Mouse (Mus musculus) hindbrain, embryonic 12.5 days (tissue): Measurements from ENCODE around the gene Tle1. TPM values are rescaled to one million over a fixed set of nuclear protein-coding genes. Genes with fewer than 3 reads are reported as not detected.

ENCODE experiments used
- ATAC-seq: fragments of 200-750 bp; cut with Nextera tagmentation; 2 replicates; pipeline ENCODE4 v1.8.0; 2017; ENCODE audit warnings: moderate TSS enrichment; ENCODE audit not compliant: low FRiP score
- H3K27ac ChIP-seq: fragments of 300-500 bp; sonication (generic); 2 replicates; pipeline ENCODE4 v1.5.1; 2016; ENCODE audit warnings: mild to moderate bottlenecking
- H3K27me3 ChIP-seq: fragments of 300-500 bp; sonication (generic); 2 replicates; pipeline ENCODE4 v1.6.1; 2016; ENCODE audit warnings: mild to moderate bottlenecking
- H3K36me3 ChIP-seq: fragments of 300-500 bp; sonication (generic); 2 replicates; pipeline ENCODE4 v1.6.1; 2016; ENCODE audit warnings: mild to moderate bottlenecking
- H3K4me1 ChIP-seq: fragments of 300-500 bp; sonication (generic); 2 replicates; pipeline ENCODE4 v1.6.1; 2016
- H3K4me2 ChIP-seq: fragments of 300-500 bp; sonication (generic); replicated peaks from 2 replicates; pipeline ENCODE4 v1.6.1; 2016; ENCODE audit warnings: mild to moderate bottlenecking
- H3K4me3 ChIP-seq: fragments of 300-500 bp; sonication (generic); 2 replicates; pipeline ENCODE4 v1.5.1; 2016; ENCODE audit warnings: mild to moderate bottlenecking
- H3K9ac ChIP-seq: fragments of 300-500 bp; sonication (generic); 2 replicates; pipeline ENCODE4 v1.6.1; 2016; ENCODE audit warnings: mild to moderate bottlenecking, moderate library complexity
- H3K9me3 ChIP-seq: fragments of 300-500 bp; sonication (generic); replicated peaks from 2 replicates; pipeline ENCODE4 v1.6.1; 2016; ENCODE audit warnings: mild to moderate bottlenecking
- WGBS: fragments of 180-500 bp; shearing (Covaris S2); methylation state at CpG from one replicate; pipeline ENCODE4 v1.1.7; 2016; 5-methylcytosine and 5-hydroxymethylcytosine counted together
- polyA plus RNA-seq: library from polyadenylated mRNA; unstranded; fragments of >200 nt; fragmentation: Nextera tagmentation; extraction: Ambion mirVana; gene quantifications from 2 replicates; pipeline ENCODE4 v1.2.1, GENCODE M21; 2016

Gene Tle1
- polyA plus RNA-seq, 1 experiment from 2014 or later = 73.6 TPM

DNA sequence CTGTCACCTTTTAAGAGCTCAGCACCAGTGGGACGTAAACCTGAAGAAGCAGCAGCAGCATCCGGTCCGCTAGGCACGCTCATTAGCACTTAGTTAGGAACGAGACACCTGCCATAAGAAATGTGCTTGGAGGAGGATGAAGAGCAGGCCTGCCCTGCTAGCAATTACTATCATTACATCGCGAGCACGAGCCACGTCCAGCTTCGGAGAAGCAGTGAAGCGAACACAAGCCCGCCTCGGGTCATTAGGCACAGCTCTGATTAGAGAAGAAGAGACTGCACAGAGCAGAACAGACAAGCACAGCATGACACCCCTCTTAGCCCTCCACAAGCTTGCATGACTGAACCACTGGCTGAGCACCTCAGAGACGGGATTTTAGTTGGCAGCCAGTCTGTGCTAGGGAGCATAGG, 40.6 kb downstream of the Tle1 start:
- Histone ChIP-seq H3K4me3 (no peak overlapping the region), H3K27ac (no peak overlapping the region), H3K9me3 (no peaks in the 10 kb centered on the region), H3K4me2 (no peak overlapping the region), H3K9ac (no peak overlapping the region), H3K27me3 (no peaks in the 10 kb centered on the region; the same call in 1 of the 2 replicates), H3K36me3 (0 out of 2 replicates have a peak, but pooled peaks cover 9% of the 10 kb centered on the region), H3K4me1 (peaks cover 16% of the 10 kb centered on the region)
- whole genome bisulfite sequencing = 22% methylated on average over 14 of the region's 14 CpGs
- ATAC-seq = peak; percentile 91

DNA sequence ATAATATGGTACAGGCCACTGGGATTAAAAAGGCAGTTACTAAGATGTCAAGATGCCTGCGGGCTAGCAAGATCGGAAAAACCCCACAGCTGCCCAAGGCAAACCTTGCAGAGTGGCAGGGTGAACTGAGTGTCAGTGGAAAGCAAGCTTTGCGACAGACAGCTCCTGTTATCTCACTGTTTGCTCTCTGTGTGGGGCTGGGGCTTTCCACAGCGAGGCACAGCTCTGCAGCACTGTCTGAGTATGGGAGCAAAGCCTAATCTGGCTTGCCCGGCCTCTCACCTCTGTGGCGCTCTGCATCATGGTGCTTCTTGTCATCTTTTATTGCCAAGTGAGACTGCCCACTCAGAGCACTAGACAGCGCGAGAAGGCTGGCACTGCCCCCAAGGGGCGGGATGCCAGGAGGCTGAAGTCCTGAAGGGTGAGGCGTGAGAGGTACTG, 42.8 kb downstream of the Tle1 start:
- Histone ChIP-seq H3K4me2 (no peak overlapping the region), H3K9me3 (no peaks in the 10 kb centered on the region), H3K4me3 (no peak overlapping the region), H3K27me3 (no peaks in the 10 kb centered on the region), H3K4me1 (peaks cover 16% of the 10 kb centered on the region), H3K36me3 (0 out of 2 replicates have a peak, but pooled peaks cover 9% of the 10 kb centered on the region), H3K9ac (no peak overlapping the region), H3K27ac (no peak overlapping the region)
- 62% methylated on average over 10 of the region's 10 CpGs for WGBS
- ATAC-seq = peak; percentile 30; the same call in 1 of the 2 replicates

DNA sequence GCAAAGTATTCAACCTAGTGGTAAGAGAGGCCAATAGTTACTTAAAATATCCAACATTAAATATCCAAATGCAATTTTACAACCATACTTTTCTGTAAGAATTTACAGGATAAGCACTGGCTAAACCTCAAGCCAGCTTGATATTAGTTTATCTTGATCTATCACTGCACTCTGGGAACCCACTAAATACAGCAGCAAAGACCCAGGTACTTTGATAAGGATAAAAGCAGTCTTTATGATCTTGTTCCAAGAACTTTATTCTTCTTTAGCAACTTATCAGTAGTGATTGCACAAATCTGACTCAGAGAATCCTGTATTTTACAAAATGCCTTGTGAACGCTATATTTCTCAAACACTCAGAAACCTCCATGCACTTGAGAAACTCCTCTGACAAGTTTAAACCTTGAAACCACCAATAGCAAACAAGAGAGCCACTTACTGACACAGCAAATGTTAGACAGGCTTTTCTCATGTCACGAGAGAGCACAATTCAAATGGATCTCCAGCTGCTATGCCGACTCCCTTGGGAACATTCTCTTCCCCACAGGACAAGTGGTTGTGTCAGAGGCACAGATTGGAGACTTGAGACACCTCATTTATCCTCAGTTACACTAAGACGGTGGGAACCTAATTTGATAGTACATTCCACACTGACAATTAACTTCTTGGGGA, 50.1 kb downstream of the Tle1 start:
- no peak overlapping the region for H3K4me2 ChIP-seq
- H3K9ac ChIP-seq = no peak overlapping the region
- H3K27me3 ChIP-seq = no peaks in the 10 kb centered on the region; the same call in 1 of the 2 replicates
- no peak for ATAC-seq
- no peak overlapping the region for H3K27ac ChIP-seq
- peaks cover 20% of the 10 kb centered on the region for H3K4me1 ChIP-seq
- no peaks in the 10 kb centered on the region for H3K36me3 ChIP-seq
- WGBS = 50% methylated on average over 4 of the region's 4 CpGs
- H3K4me3 ChIP-seq = no peak overlapping the region
- no peaks in the 10 kb centered on the region for H3K9me3 ChIP-seq

DNA sequence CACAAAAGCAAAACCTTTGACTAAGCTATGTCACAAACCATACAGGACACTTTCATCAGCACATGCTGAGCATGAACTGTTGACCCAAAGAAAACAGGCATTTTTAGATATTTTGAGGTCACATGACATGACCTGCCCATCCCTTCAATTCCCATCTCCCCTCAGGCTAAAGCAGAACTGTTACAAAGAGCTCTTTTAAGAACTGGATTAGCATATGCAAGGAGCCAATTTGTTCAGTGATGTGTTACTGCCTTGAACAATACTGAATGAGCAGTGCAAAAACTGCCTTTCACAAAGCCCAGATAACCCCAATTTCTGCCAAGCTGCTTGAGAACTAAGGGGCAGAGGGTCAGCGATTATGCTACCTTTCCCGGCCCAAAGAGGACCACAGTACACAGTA, 54.7 kb downstream of the Tle1 start:
- H3K4me2 ChIP-seq = no peak overlapping the region
- no peak overlapping the region for H3K9ac ChIP-seq
- no peak overlapping the region for H3K27ac ChIP-seq
- ATAC-seq = peak; percentile 82
- 34% methylated on average over 2 of the region's 2 CpGs for WGBS
- no peak overlapping the region for H3K4me3 ChIP-seq
- H3K9me3 ChIP-seq = no peaks in the 10 kb centered on the region
- peaks cover 16% of the 10 kb centered on the region for H3K4me1 ChIP-seq
- peaks cover 10% of the 10 kb centered on the region for H3K36me3 ChIP-seq
- H3K27me3 ChIP-seq = no peaks in the 10 kb centered on the region; the same call in 1 of the 2 replicates

DNA sequence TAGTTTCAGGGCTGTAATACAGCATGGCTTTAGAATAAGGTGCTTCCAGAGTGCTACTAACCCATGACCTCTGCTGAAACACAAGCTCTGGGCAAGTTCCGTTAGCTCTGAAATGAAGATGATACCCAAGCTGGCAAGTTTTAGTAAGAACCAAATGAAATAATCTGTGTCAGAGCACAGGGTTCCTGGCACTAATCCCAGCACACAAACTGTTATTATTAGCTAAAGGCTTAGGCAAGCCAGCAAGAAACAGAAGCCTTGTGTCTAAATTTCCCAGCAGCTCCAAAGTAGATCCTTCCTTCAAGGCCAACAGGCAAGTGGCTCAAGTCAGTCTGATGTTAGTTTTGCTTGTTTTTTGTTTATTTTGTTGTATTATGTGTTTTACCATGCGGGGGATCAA, 56.2 kb downstream of the Tle1 start:
- Histone ChIP-seq H3K4me3 (no peak overlapping the region), H3K9me3 (no peaks in the 10 kb centered on the region), H3K9ac (no peak overlapping the region), H3K36me3 (peaks cover 18% of the 10 kb centered on the region), H3K4me2 (no peak overlapping the region), H3K27ac (no peak overlapping the region), H3K27me3 (no peaks in the 10 kb centered on the region; the same call in 1 of the 2 replicates), H3K4me1 (peaks cover 17% of the 10 kb centered on the region)
- WGBS = 86% methylated on average over 2 of the region's 2 CpGs
- no peak for ATAC-seq

DNA sequence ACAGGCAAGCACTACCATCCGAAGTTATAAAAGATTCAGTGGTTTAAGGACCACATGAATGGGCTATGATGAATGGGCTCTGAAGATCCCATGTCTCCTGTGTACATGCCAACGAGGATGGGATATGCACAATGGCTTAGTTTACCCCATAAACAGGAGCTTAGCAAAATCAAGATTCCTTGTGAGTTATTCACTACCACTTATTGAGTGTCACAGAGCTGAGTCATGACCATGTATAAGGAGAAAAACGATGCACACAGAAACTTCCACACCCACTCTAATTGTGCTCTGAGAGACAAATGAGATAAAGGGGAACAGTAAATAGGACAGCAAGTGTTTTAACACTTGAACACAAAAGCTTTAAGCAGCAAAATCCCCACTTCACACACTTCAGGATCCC, 60.0 kb downstream of the Tle1 start:
- Histone ChIP-seq H3K27ac (no peak overlapping the region), H3K9me3 (no peaks in the 10 kb centered on the region), H3K4me2 (no peak overlapping the region), H3K4me3 (no peak overlapping the region), H3K9ac (no peak overlapping the region), H3K27me3 (no peaks in the 10 kb centered on the region), H3K4me1 (0 out of 2 replicates have a peak, but pooled peaks cover 4% of the 10 kb centered on the region), H3K36me3 (peaks cover 47% of the 10 kb centered on the region)
- WGBS = 79% methylated on average over 3 of the region's 3 CpGs
- no peak for ATAC-seq

DNA sequence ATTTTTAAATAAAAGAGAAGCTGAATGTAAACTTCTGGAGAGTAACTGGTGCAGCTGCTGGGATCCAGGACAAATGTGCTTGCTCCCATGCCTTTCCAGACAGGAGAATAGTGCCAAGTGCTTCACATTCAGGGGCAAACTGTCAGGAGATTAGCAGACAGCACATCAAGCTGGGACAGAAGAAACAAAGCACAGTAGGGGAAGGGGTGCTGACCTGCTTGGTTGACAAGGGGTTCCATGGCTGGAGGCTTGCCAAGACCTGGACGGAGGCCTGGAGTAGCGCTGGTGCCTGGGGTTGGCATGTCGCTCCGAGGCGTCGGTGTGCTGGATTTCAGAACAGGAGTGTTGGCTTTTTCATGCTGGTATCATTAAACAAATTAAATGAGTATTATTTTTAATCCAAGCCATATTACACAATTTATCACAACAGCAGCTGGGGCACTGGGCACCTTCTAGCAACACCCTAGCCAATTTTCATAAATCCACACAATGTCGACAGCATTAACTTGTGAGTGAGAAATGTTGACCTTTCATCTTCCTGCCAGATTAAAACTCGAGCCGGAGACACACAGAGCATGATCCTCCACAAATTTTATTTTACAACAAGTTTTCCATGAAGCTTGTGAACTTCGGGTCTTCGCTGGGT, 61.1 kb downstream of the Tle1 start:
- WGBS = 72% methylated on average over 11 of the region's 11 CpGs
- Histone ChIP-seq H3K36me3 (peaks cover 52% of the 10 kb centered on the region), H3K27me3 (no peaks in the 10 kb centered on the region), H3K4me2 (no peak overlapping the region), H3K27ac (no peak overlapping the region), H3K4me1 (0 out of 2 replicates have a peak, but pooled peaks cover 4% of the 10 kb centered on the region), H3K9me3 (no peaks in the 10 kb centered on the region), H3K9ac (no peak overlapping the region), H3K4me3 (no peak overlapping the region)
- ATAC-seq = peak; percentile 76; the same call in 1 of the 2 replicates

DNA sequence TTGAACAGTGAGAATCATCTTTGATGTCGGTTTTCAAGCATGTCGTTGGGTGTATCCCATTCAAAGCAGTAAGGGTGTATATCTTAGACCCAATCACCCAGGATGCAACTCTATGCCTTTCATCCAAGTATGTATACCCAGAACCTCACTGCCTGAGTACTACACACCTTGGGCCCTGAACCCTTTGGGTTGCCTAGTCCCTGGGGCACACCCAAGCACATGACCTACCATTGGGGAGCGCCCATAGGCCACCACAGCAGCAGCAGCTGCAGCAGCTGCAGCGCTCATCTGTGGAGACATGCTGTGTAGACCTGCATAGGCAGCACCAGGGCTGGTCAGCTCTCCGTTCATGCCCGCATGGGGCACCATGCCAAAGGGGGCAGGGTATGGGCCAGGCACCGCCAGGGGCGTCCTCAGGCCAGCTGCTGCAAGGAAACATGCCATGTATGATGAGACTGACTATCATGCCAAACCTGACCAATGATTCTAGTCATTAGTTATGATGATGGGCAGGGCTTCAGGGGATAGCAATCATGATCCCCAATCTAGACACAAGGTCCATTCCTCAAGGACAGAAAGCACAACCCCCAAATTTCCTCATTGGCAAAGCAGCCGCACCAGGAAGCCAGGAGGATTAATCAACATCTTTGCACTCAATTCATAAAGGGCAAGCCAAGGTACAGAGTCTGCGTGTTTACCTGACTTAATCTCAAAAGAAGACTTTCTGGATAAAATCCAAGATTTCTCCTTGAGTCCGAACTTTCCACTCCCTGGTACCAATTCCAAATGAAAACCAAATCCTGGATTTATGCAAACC, 62.2 kb downstream of the Tle1 start:
- WGBS = 99% methylated on average over 11 of the region's 11 CpGs

DNA sequence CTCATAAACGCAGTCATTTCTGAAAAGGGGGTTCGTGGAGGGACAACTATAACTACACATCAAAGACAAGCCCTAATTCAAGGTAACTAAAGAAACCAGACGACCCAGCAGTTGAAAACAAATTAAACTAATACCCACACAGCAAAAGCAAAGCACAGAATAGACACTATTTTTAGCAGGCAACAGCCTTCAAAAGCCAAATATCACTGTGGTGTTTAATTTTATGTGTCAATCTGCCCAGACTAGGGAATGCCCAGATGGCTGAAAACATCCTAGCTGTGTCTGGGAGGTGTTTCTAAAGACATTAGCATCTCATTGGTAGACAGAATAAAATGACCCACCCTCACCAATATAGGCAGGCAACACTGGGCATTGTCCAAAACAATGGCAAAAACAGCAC, 68.1 kb downstream of the Tle1 start:
- Histone ChIP-seq H3K4me2 (no peak overlapping the region), H3K36me3 (peaks cover 48% of the 10 kb centered on the region), H3K27me3 (no peaks in the 10 kb centered on the region), H3K4me3 (no peak overlapping the region), H3K9ac (no peak overlapping the region), H3K4me1 (no peaks in the 10 kb centered on the region), H3K27ac (no peak overlapping the region), H3K9me3 (no peaks in the 10 kb centered on the region)
- ATAC-seq = no peak
- 86% methylated on average over 3 of the region's 3 CpGs for WGBS

More for the DNA sequence above, 62.2 kb downstream of the Tle1 start:
- Histone ChIP-seq H3K4me2 (no peak overlapping the region), H3K36me3 (peaks cover 52% of the 10 kb centered on the region), H3K9me3 (no peaks in the 10 kb centered on the region), H3K27me3 (no peaks in the 10 kb centered on the region), H3K4me1 (0 out of 2 replicates have a peak, but pooled peaks cover 4% of the 10 kb centered on the region), H3K4me3 (no peak overlapping the region), H3K27ac (no peak overlapping the region), H3K9ac (no peak overlapping the region)
- ATAC-seq = peak; percentile 36; the same call in 1 of the 2 replicates

DNA sequence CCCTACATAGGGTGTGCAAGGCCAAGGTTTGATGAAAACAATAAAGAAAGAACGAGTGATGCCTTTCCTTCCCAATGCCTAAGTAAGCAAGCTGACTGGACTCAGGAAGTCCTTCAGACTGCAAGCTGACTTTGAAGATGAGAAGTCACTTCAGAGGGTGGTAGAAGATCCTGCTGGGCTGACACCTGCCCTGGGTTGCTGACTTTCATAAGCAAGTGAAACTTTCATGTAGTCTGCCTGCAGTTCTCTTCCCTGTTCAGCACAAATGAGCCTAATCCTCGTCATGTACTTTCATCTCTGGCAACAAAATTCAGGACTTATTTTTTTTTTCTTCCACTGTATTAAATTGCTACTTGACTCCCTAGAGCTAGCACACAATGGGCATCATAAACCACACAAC, 73.1 kb downstream of the Tle1 start:
- Histone ChIP-seq H3K4me2 (no peak overlapping the region), H3K4me1 (no peaks in the 10 kb centered on the region), H3K27ac (no peak overlapping the region), H3K9ac (no peak overlapping the region), H3K4me3 (no peak overlapping the region), H3K27me3 (no peaks in the 10 kb centered on the region), H3K9me3 (no peaks in the 10 kb centered on the region), H3K36me3 (peaks cover 54% of the 10 kb centered on the region)
- no peak for ATAC-seq
- 63% methylated on average over 2 of the region's 2 CpGs for WGBS

DNA sequence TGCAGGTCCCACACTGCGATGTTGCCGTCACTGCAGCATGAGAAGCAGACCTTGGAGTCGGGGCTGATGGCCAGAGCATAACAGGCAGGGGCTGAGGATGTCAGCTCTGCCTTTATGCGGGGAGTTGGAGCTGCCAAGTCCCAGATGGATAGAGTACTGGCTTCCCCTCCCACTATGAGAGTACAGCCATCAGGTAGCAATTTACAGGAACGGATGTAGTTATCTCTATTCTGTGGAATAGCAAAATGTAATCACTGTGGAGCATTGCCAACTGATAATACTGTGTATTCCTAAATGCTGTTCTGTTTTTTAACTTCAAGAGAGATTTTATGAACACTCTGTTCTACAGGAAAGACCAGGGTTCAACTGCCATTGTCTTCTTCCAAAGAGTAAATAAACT, 75.9 kb downstream of the Tle1 start:
- no peak overlapping the region for H3K27ac ChIP-seq
- H3K27me3 ChIP-seq = no peaks in the 10 kb centered on the region
- 90% methylated on average over 5 of the region's 5 CpGs for WGBS
- H3K4me3 ChIP-seq = no peak overlapping the region
- H3K9me3 ChIP-seq = no peaks in the 10 kb centered on the region
- H3K9ac ChIP-seq = no peak overlapping the region
- H3K36me3 ChIP-seq = peaks cover 63% of the 10 kb centered on the region
- no peaks in the 10 kb centered on the region for H3K4me1 ChIP-seq
- no peak overlapping the region for H3K4me2 ChIP-seq
- ATAC-seq = no peak

DNA sequence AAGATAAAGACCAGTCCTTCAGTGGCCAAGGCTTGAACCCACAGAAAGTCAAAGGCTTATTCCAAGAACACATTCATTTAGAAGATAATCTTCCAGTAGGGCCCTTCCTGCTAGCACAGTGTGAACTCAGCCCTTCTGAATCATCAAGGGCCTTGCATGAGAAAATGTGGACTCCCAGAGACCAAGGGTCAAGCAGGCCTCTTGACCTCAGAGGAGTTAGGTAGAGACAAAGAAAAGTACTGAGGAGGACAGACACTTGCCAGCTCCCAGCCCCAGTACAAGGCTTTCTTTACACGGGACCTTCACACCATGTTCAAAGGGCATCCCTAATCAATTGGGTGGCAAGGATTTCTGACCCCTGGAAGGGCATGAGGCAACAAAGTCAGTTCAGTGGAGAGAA, 77.9 kb downstream of the Tle1 start:
- Histone ChIP-seq H3K27me3 (no peaks in the 10 kb centered on the region), H3K4me3 (no peak overlapping the region), H3K9me3 (no peaks in the 10 kb centered on the region), H3K4me2 (no peak overlapping the region), H3K27ac (no peak overlapping the region), H3K36me3 (peaks cover 67% of the 10 kb centered on the region), H3K9ac (no peak overlapping the region), H3K4me1 (no peaks in the 10 kb centered on the region)
- ATAC-seq = no peak
- 30% methylated on average over 1 of the region's 1 CpGs for WGBS
